Mouse (Mus musculus) heart, postnatal 25 days (tissue): Measurements from ENCODE around the gene Slc38a6. TPM values are rescaled to one million over a fixed set of nuclear protein-coding genes. Genes with fewer than 3 reads are reported as not detected.

Experiments
- DNase-seq: peaks from one replicate; pipeline ENCODE4 v3.0.0; 2022; ENCODE audit warnings: low spot score
- intact Hi-C: fragments of 180-260 bp; cut with DNase I; formaldehyde crosslinking; loops from one replicate; pipeline ENCODE4 v1.15.1; 2025
- total RNA-seq, 2 experiments: library from RNA; stranded (reverse); gene quantifications; 2 replicates each; pipeline ENCODE4 v1.2.3; 2021

The Slc38a6 gene
- total RNA-seq, 2 experiments from 2014 or later: 5.2 to 5.5 TPM

DNA sequence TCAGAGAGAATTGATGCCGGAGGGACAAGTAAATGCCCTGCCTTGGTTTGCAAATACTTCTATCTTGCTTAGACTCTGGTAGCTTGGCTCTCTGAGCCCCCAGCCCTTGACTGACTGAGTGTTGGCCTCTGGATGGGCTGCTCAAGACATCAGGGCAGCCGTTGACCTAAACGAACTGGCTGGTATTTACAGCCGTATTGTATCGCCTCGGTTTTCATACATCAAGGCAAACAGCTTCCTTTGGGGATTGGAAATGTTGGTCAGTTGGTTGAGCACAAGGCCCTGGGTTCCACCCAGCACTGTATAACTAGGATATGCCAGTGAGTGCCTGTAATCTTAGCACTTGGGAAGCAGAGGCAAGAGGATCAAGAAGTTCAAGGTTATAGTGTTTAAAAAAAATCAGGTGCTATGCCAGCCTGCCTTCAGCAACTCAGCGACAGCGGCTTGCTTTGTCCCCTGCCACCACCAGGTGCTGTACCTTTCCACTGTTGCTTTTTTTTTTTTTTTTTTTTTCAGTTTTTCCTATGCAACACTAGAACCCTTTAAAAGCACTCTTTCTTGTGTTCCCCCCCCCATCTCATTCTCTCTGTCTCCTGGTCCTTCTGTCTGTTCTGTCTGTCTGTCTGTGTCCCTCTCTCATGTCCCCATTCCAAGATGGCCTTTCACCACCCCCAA is 94.2 kb downstream of the Slc38a6 start:
- intact Hi-C loops: no loop called here
- no peak for DNase-seq

DNA sequence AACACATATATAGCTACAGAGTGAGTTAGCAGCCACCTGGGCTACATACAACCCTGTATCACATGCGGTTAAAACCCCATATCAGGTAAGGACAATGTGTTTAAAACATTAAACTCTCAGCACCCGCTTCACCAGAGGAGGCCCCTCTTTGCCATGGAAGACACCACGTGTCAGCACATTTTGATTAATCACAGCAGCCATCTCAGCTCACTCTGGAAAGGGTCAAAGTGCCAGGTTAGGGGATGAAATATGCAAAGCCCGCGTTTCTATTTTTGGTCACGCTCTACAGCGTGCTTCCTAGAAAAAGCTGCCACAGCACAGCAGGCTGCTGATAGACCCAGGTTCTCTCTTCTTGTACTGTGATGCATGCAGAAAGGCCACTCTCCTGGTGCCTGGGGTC is 94.9 kb downstream of the Slc38a6 start:
- intact Hi-C loops: no loop called here
- DNase-seq: no peak

DNA sequence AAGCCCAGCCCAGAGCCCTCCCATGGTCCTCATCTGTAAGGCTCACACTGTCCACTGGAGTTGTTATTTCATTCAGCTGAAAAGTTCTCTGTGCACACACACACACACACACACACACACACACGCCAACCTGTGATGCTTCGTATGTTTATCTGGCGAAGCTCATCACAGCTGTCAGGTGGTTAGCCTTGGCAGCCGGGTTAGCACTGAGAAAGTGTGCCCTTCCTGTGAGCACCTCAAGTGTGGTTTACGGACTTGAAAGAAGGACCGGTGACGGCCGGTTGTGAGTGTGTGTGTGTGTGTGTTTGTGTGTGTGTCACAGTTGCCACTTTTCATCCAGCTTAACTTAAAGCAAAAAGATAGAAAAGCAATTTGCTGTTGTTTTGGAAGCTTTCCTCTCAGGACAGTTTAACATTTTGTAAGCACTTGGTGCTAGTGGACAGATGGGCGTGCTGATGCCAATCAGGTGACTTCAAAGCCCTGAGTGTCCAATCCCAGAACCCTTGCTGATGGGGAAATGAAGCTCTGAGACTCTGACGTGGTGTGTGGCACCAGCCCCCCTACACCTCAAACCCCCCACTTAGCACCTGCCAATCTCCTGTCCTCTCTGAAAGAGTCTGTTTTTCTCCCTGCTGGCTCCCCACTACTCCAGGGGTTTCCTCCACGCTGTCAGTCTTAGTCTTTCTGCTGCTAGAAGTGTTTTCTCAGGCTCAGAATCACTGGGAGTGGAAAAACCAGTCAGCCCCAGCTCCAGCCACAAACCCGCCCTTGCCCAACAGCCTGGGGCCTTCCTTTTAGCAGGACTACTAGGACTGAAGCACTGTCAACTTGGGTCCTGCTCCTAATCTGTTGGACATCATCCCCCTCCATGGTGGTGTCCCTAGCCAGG is 96.0 kb downstream of the Slc38a6 start:
- no peak for DNase-seq
- intact Hi-C loops: no loop called here

DNA sequence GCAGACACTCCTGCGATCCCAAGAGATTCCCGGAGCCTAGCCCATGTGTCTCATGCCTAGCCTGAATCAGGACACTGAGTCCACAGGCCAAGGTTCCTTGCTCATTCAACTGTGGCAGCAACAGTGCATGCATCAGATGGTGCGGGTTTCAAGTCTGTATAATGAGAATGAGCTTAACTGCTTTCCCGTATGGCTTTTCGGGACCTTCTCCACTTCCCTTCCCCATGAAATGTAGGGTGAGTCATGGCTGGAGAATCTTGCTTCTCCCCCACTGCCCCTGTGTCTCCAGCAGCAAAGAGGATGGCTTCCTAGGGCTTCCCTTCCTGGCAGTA is 96.6 kb downstream of the Slc38a6 start:
- no peak for DNase-seq
- intact Hi-C loops: no loop called here

DNA sequence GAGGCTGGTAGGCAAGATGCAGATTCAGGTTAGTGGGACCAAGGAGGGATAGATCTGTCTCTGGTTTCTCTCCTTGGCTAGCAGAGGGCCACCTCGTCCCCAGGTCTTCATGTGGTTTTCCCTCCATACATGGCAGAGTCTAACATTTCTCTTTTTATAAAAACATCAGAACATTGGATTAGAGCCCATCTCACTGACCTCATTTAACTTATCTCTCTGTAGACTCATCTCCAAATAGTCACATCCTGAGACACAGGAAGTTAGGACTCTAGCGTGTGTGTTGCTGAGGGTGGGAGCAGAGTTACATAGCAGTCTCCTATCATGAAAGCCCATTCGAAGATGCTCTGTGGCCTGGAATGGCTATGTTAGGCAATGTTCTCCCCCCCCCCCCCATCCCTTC is 97.3 kb downstream of the Slc38a6 start:
- DNase-seq: no peak
- intact Hi-C loops: no loop called here

DNA sequence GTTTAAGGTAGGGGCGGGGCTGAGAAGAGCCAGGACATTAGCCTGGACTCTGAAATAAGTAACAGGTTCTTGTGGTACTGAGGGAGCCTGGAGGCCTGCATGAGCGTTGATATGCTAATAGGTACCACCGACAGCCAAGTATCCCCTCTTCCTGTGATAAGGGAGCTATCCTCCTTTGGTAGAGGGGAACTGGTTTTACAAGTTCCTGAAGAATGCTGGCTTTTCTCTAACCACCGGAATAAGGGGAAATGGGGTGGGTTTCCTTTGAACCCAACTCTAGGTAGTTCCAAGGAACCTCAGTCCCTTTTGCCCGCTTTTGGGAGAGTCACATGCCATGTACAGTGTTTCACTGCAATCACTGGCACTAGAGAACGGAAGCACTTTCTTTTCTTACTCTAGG is 98.2 kb downstream of the Slc38a6 start:
- no peak for DNase-seq
- intact Hi-C loops: no loop called here

DNA sequence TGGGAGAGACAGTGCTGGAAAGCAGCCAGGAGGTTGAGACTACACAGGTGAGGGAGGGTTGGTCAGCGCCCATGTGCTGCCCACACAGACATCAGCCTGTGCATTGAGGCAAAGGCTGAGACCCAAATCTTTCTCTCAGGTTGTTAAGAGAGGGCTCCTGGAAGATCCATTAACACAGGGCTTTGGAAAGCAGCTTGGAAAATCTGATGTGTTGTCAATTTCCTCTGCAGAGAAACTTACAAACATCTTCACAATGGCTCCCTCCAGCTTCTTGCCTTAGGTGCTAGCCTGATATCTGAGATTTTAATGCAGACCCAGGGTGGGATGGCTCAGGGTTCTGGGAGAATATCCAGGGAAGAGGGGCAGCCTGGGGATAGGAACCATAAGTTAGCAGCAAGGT is 105.9 kb downstream of the Slc38a6 start:
- intact Hi-C loops: loop anchor here (5.0 kb wide), 2 partner anchors 50 to 105 kb away; partner anchors contain the start of genes Slc38a6 and Trmt5
- no peak for DNase-seq

DNA sequence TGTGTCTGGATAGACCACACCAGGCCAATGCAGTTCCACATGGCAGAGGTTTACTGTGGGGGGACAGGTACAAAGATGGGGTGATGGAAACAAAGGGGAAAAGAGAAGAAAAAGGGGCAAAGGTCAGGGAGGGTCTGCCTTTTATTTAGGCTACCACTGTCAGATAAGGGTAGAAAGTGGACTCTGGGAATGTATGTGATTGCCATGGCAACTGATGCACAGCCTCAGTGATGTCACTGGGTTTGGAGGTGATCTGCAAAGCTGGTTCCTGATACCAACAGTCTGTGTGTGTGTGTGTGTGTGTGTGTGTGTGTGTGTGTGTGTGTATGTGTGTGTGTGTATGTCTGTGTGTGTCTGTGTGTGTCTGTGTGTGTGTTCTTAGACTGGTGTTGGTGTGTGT is 106.4 kb downstream of the Slc38a6 start:
- intact Hi-C loops: loop anchor here (5.0 kb wide), 2 partner anchors 51 to 106 kb away; partner anchors contain the start of genes Slc38a6 and Trmt5

DNA sequence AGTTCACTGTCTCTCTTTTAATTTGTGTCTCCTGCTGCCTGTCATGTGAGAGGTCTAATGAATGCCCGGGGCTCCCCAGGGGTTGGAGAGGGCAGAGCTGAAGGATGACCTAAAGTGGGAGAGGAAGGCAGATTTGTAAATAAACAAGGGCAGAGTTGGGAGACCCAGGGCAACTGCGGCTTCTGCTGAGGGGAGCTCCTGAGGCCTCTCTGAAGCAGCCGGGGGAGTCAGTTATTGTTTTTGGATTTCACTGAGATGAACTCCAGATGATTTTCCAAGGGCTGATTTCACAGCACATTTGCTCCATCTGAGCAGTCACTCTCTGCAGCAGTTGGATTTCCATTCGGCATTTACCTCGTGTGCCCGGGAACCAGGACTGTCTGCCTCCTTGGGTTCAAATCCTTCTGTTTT is 107.3 kb downstream of the Slc38a6 start:
- intact Hi-C loops: loop anchor here (5.0 kb wide), 2 partner anchors 52 to 107 kb away; partner anchors contain the start of genes Slc38a6 and Trmt5
- no peak for DNase-seq

More for the DNA sequence above, 106.4 kb downstream of the Slc38a6 start:
- DNase-seq: no peak

DNA sequence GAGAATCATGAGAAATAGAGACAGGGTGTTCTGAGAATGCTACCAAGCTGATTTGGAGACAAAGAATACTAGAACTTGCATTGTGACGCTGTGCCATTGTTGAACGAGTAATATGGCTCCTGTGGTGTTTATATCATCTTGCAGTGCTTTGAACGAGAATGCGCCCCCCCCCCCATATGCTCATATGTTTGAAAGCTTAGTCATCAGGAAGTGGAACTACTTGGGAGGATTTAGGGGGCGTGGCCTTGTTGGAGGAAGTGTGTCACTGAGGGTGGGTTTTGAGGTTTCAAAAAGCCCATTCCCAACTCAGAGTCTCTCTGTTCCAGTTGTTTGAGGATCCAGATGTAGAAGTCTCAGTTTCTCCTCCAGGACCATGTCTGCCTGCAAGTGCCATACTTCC is 108.0 kb downstream of the Slc38a6 start:
- DNase-seq: no peak
- intact Hi-C loops: loop anchor here (5.0 kb wide), 2 partner anchors 52 to 107 kb away; partner anchors contain the start of genes Slc38a6 and Trmt5

DNA sequence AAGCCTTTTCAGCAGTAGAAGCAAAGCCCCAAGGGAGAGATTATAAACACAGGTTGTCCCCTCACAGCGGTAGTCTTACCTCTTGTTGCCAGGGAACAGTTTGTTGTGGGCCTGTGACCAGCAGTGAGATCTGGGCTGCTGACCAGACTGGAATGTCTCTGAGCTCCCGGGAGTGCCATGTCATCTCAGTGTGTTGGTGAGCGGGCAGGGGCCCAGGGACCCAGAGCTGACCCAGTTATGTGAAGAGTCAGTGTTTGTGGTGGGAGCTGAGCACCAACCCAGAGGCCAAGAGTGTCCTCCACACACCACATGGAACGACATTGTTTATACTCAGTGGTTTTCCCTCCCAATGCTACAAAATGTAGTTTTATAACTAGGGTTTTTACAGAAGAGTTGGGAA is 112.8 kb downstream of the Slc38a6 start:
- no peak for DNase-seq
- intact Hi-C loops: no loop called here

DNA sequence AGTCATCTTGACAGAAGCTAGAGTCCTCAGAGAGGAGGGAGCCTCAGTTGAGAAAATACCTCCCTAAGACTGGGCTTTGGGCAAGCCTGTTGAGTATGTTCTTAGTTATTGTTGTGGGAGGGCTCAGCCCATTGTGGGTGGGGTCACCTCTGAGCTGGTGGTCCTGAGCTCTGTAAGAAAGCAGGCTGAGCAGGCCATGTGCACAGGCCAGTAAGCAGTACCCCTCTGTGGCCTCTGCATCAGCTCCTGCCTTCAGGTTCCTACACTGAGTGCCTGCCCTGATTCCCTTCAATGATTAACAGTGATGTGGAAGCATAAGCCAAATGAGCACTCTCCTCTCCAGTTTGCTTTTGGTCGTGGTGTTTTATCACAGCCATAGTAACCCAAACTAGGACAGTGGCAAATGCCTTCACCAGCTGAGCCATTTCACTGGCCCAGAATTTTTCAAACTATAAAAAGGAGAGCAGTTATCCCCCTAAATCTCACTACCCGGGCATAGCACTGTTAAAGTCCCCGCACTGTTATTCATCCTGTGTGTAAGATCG is 114.0 kb downstream of the Slc38a6 start:
- no peak for DNase-seq
- intact Hi-C loops: no loop called here

DNA sequence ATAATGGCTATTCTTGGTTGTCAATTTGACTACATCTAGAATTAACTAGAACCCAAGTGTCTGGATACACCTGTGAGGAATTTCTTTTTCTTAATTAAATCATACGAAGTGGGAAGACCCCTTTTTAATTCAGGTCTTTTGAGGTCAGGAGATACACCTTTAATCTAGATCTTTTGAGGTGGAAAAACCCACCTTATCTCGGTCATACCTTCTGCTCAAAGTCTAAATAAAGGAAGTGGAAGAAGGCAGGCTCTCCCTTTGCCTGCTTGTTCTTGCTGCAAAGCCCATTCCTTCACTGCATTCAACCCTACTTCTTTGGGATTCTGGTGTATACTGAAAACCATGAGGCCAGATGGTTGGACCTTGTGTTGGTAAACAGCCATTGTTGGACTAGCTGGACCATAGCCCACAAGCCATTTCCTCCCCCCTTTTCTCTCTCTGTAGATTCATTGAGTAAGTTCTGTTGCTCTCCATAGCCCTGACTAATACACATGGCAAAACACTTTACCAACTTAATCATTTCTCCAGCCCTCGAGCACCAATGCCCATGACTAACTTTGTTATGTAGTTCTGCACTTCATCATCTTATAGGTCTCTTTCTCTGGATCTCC is 115.0 kb downstream of the Slc38a6 start:
- intact Hi-C loops: no loop called here
- DNase-seq: no peak

DNA sequence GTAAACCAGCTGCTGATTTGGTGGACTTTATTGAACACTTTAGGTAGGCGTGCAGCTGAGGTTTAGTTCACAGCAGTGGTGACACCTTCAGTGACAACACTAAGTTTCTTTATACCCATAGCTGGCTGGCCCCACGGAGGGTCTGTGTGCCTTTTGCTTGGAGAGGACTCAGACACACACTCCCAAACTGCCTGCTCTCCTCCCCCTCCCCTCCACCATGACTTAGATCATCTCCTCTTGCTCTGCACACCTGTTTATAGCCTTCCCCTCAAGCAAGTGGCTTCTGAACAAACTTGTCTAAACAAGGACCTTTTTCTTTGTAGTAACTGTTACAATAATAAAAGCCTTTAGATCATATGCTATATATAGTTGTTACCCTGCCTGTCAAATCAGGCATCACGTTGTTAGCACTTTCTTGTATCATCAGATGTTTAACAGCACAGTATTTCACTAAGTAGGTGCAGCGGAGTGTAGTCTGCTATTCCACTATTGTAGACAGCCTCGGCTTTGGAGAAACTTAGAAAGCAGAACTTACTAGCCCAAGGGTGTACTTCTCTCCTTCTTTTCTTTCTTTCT is 115.6 kb downstream of the Slc38a6 start:
- intact Hi-C loops: no loop called here
- no peak for DNase-seq

DNA sequence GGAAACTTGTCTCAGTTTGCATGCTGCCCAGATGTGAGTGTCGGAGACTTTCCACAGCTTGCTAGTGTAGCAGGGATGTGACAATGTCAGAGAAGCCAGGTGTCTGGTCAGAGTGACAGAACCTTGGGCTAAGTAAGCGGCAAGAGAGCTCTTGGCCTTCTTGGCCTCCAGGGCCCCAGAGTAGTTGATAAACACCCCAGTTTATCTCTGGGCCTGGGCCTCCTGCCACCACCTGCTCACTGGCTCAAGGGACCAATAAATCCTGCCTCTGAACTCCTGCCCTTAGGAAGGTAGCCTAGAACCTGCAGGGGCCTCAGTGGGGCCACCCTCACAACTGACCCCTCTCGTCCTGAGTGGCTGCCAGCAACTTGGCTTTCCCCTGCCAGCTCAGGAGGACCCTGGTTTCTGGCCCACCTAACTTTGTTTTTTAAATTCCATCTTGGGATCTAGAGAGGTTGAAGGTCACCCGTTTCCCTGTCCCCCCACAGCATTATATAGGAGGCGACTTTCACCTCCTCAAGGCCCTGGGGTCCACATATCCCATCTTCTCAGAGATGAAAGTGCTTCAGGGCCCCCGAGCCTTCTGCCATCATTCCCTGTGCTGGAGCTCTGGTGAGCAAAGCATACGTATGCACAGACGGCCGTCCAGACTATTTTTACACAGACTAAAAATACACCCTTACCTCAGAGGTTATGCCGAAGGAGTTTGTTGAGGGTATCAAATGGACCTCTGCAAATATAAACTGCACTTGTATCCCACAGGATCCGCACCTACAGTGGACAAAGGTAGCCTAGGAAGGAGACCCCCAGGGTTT is 116.5 kb downstream of the Slc38a6 start:
- intact Hi-C loops: no loop called here
- no peak for DNase-seq
